Mouse (Mus musculus): ENCODE data around the gene Gm20831.
"Not testable (repeated sequence)": the region's sequence is repeated elsewhere in the genome, so short reads cannot be mapped to it uniquely, and the experiment has no call there.

The Gm20831 gene

GRCm38 (mm10) chrY:17874441-17874840 is at the start of gene Gm20831, which contains the start of gene Gm20772:
Gm20831 (plus strand) TSS chrY:17874741.
Gm20772 (plus strand) TSS chrY:17874741.
- not testable (repeated sequence) for DNase-seq

GRCm38 (mm10) chrY:17846166-17846565 is 28.4 kb upstream of the Gm20831 start, which contains the start of gene Gm21904:
Gm21904 (minus strand) TSS chrY:17846266.
- not testable (repeated sequence) for DNase-seq

- not testable (repeated sequence) for DNase-seq
These were observed 62.7 kb downstream of the Gm20831 start, which contains the start of gene Srsy for GRCm38 (mm10) chrY:17937230-17937629. Srsy (minus strand) TSS chrY:17937330.

Measured in right cerebral cortex, adult 18-20 months (tissue).